Mouse (Mus musculus): ENCODE measurements around the gene Rpl29. TPM values are rescaled to one million over a fixed set of nuclear protein-coding genes. Genes with fewer than 3 reads are reported as not detected.
A peak's percentile ranks its signal among the peaks of the same experiment; 100 is the strongest.

The Rpl29 gene
- polyA plus RNA-seq, 1 experiment from 2014 or later, result 648 TPM

DNA sequence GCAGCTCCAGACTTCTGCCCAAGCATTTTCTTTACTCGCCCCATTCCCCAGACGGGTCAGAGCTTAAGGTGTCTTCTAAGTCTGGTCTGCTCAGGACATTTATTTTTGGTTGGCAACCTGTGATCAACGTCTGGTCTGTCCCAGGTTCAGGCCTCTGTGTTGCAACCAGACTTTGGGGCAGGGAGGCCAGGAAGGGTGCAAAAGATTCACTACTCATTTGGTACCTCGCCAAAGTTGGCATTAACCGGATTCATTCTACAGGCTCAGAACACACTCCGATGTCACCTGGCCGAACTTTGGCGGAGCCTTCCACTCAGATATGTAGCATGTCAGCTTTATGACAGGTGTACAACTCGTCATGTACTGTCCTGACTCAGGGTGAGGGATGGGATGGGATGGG is 18.7 kb downstream of the Rpl29 start:
- ATAC-seq (ENCODE audit: insufficient number of reproducible peaks, low FRiP score), result no peak
- 35% methylated on average over 9 of the region's 9 CpGs for WGBS

DNA sequence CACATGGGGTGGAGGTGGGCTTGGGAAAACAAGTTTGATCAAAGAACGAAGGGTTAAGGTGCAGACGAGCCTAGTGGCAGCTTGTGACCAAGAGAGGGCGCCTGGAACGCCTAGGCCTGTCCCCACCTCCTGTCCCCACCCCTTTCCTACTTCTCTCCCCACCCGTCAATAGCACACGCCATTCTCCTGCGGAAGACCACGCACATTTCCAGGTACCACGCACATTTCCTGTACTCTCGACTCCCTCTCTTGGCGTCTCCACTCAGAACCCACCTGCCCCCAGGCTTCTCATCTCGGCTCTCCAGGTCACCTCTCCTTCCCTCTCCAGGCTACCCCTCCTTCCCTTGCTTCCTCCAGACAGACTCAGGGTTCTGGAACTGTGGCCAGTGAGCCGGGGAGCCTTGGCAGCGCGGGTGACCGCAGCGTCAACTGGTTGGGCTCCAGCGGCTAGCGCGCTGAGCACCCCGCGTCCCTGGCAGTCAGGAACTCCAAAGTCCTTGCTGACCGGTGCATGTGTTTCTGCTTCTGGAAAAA is 19.3 kb downstream of the Rpl29 start:
- H3K4me1 ChIP-seq (replicated peaks), result peaks cover 50% of the 10 kb centered on the region
- no peaks in the 10 kb centered on the region for H3K9me3 ChIP-seq (replicated peaks)
- peak; percentile 58 for ATAC-seq (ENCODE audit: insufficient number of reproducible peaks, low FRiP score)
- H3K27me3 ChIP-seq (replicated peaks), result no peaks in the 10 kb centered on the region
- H3K36me3 ChIP-seq, result no peaks in the 10 kb centered on the region
- WGBS, result under 1% methylated on average over 23 of the region's 23 CpGs
- peak overlapping the region; percentile 54 for H3K4me3 ChIP-seq
- peak overlapping the region; percentile 63 for H3K9ac ChIP-seq
- peak overlapping the region; percentile 79 for H3K4me2 ChIP-seq
- 0 out of 2 replicates have a peak overlapping the region, but pooled peaks have one; percentile 40 for H3K27ac ChIP-seq (ENCODE audit: poor library complexity, severe bottlenecking)

More for the DNA sequence above, 18.7 kb downstream of the Rpl29 start:
- Histone ChIP-seq H3K9ac (peak overlapping the region; percentile 63), H3K4me2 (peak overlapping the region; percentile 79), H3K4me1 (replicated peaks) (peaks cover 46% of the 10 kb centered on the region), H3K36me3 (no peaks in the 10 kb centered on the region), H3K27me3 (replicated peaks) (no peaks in the 10 kb centered on the region), H3K4me3 (peak overlapping the region; percentile 54), H3K9me3 (replicated peaks) (no peaks in the 10 kb centered on the region), H3K27ac (ENCODE audit: poor library complexity, severe bottlenecking) (peak overlapping the region; percentile 38; the same call in 1 of the 2 replicates)

DNA sequence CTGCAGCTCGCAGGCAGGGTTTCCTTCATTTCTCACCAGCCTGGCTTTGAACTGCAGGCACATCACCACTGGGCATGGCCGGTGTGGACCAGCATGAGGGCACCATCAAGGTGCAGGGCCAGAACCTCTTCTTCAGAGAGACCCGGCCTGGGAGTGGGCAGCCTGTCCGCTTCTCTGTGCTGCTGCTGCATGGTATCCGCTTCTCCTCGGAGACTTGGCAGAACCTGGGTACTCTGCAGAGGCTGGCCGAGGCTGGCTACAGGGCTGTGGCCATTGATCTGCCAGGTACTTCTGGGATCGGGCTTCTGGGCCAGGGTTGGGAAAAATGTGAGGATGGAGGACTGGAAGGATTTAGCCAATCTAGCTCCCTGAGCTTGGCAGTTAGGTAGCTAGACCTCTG is 20.7 kb downstream of the Rpl29 start:
- H3K36me3 ChIP-seq, result no peaks in the 10 kb centered on the region
- H3K4me1 ChIP-seq (replicated peaks), result peaks cover 58% of the 10 kb centered on the region
- H3K27me3 ChIP-seq (replicated peaks), result no peaks in the 10 kb centered on the region
- 84% methylated on average over 8 of the region's 8 CpGs for WGBS
- H3K9me3 ChIP-seq (replicated peaks), result no peaks in the 10 kb centered on the region
- H3K4me3 ChIP-seq, result no peak overlapping the region
- 0 out of 2 replicates have a peak overlapping the region, but pooled peaks have one; percentile 15 for H3K27ac ChIP-seq (ENCODE audit: poor library complexity, severe bottlenecking)
- no peak overlapping the region for H3K9ac ChIP-seq
- no peak for ATAC-seq (ENCODE audit: insufficient number of reproducible peaks, low FRiP score)
- no peak overlapping the region for H3K4me2 ChIP-seq

DNA sequence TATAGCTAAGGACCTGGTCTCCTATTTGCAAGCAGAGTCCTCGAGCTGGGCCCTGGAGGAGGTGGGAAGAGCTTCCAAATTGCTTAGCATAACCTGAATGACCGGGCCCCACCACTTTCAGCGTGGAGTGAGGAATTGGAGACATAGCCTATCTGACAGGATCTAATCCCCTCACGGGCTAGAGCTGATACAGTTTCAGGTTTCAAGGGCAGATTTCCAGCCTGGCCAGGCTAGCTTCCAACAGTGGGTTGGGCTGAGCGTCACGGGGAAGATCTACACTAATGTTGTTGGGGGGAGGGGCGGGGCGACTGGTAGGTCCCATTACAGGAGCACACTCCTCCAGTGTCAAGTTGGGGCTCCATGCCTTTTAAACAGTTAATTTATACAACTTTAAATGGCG is 21.4 kb downstream of the Rpl29 start:
- Histone ChIP-seq H3K4me1 (replicated peaks) (peaks cover 65% of the 10 kb centered on the region), H3K36me3 (no peaks in the 10 kb centered on the region), H3K9ac (no peak overlapping the region), H3K27me3 (replicated peaks) (no peaks in the 10 kb centered on the region), H3K27ac (ENCODE audit: poor library complexity, severe bottlenecking) (0 out of 2 replicates have a peak overlapping the region, but pooled peaks have one; percentile 15), H3K9me3 (replicated peaks) (no peaks in the 10 kb centered on the region), H3K4me3 (no peak overlapping the region), H3K4me2 (peak overlapping the region; percentile 30; the same call in 1 of the 2 replicates)
- no peak for ATAC-seq (ENCODE audit: insufficient number of reproducible peaks, low FRiP score)
- 16% methylated on average over 9 of the region's 9 CpGs for WGBS

DNA sequence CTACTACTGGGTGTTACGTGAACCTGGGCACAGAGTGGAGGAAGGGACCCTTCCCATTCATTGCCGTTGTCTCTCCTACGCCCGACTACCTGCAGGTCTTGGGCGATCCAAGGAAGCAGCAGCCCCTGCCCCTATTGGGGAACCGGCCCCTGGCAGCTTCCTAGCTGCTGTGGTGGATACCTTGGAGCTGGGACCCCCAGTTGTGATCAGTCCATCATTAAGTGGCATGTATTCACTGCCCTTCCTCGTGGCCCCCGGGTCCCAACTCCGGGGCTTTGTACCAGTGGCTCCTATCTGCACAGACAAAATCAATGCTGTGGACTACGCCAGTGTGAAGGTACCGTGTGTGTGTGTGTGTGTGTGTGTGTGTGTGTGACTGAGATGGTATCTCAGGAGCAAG is 22.0 kb downstream of the Rpl29 start:
- 71% methylated on average over 11 of the region's 11 CpGs for WGBS
- no peak overlapping the region for H3K4me2 ChIP-seq
- H3K4me3 ChIP-seq, result no peak overlapping the region
- ATAC-seq (ENCODE audit: insufficient number of reproducible peaks, low FRiP score), result no peak
- peaks cover 72% of the 10 kb centered on the region for H3K4me1 ChIP-seq (replicated peaks)
- H3K36me3 ChIP-seq, result no peaks in the 10 kb centered on the region
- no peak overlapping the region for H3K9ac ChIP-seq
- no peak overlapping the region for H3K27ac ChIP-seq (ENCODE audit: poor library complexity, severe bottlenecking)
- no peaks in the 10 kb centered on the region for H3K27me3 ChIP-seq (replicated peaks)
- no peaks in the 10 kb centered on the region for H3K9me3 ChIP-seq (replicated peaks)

DNA sequence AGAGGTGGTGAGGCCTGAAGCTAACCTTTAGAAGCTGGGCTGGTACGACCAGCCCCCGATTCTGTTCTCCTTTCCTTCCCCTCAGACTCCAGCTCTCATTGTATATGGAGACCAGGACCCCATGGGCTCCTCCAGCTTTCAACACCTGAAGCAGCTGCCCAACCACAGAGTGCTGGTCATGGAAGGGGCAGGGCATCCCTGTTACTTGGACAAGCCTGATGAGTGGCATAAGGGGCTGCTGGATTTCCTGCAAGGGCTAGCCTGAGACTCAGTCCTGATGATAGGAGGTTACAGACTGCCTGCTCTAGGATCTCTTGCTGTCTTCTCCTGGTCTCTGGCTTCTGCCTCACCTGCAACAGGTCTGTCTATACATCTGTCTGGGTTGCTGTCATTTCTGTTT is 22.6 kb downstream of the Rpl29 start:
- no peak overlapping the region for H3K27ac ChIP-seq (ENCODE audit: poor library complexity, severe bottlenecking)
- no peak overlapping the region for H3K9ac ChIP-seq
- H3K27me3 ChIP-seq (replicated peaks), result no peaks in the 10 kb centered on the region
- H3K9me3 ChIP-seq (replicated peaks), result no peaks in the 10 kb centered on the region
- H3K4me2 ChIP-seq, result no peak overlapping the region
- H3K4me1 ChIP-seq (replicated peaks), result peaks cover 76% of the 10 kb centered on the region
- 52% methylated on average over 2 of the region's 2 CpGs for WGBS
- H3K36me3 ChIP-seq, result 0 out of 2 replicates have a peak, but pooled peaks cover 2% of the 10 kb centered on the region
- no peak for ATAC-seq (ENCODE audit: insufficient number of reproducible peaks, low FRiP score)
- H3K4me3 ChIP-seq, result no peak overlapping the region

DNA sequence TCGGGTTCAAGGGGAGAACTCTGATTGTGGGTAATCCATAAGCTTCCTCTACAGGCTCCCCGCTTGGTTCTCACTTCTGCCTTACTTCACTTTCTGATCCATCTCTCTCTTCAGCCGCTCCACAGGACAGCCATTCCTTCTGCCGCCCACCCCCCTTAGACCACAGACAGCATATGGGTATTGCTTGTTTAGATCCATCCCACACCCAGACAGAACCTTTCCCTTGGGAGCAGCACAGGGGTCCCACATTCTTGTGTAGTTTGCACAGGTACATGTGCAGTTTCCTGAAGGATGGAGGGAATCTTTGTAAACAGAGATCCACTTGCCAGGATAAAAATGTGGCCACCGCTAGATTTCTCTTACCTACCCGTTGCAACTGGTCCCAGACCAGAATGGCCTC is 23.1 kb downstream of the Rpl29 start:
- Histone ChIP-seq H3K27me3 (replicated peaks) (no peaks in the 10 kb centered on the region), H3K36me3 (0 out of 2 replicates have a peak, but pooled peaks cover 2% of the 10 kb centered on the region), H3K9ac (no peak overlapping the region), H3K9me3 (replicated peaks) (no peaks in the 10 kb centered on the region), H3K27ac (ENCODE audit: poor library complexity, severe bottlenecking) (no peak overlapping the region), H3K4me2 (peak overlapping the region; percentile 94; the same call in 1 of the 2 replicates), H3K4me3 (no peak overlapping the region), H3K4me1 (replicated peaks) (peaks cover 80% of the 10 kb centered on the region)
- no peak for ATAC-seq (ENCODE audit: insufficient number of reproducible peaks, low FRiP score)
- WGBS, result 37% methylated on average over 6 of the region's 6 CpGs

DNA sequence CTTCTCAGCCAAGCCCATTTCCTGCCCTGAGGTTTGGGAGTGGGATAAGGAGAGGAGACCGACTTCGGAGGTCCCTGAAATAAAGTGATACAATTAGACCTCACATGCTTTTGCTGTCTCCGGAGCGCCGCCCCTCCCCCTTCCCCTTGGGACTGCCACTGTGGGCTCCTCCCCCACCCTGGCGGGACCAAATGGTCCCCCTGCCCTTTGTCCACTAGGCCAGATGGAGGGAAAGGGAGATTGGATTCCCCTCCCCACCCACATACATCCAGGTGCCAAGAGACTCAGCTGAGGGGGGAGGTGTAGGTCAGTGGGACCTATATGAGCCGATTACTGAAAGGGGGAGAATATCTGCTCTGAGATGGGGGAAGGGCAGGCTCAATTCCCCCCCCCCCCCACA is 23.6 kb downstream of the Rpl29 start:
- Histone ChIP-seq H3K4me3 (peak overlapping the region; percentile 80), H3K9ac (peak overlapping the region; percentile 88), H3K36me3 (0 out of 2 replicates have a peak, but pooled peaks cover 2% of the 10 kb centered on the region), H3K27me3 (replicated peaks) (no peaks in the 10 kb centered on the region), H3K4me1 (replicated peaks) (peaks cover 82% of the 10 kb centered on the region), H3K27ac (ENCODE audit: poor library complexity, severe bottlenecking) (no peak overlapping the region), H3K9me3 (replicated peaks) (no peaks in the 10 kb centered on the region), H3K4me2 (peak overlapping the region; percentile 94)
- ATAC-seq (ENCODE audit: insufficient number of reproducible peaks, low FRiP score), result no peak
- WGBS, result 5% methylated on average over 7 of the region's 7 CpGs

DNA sequence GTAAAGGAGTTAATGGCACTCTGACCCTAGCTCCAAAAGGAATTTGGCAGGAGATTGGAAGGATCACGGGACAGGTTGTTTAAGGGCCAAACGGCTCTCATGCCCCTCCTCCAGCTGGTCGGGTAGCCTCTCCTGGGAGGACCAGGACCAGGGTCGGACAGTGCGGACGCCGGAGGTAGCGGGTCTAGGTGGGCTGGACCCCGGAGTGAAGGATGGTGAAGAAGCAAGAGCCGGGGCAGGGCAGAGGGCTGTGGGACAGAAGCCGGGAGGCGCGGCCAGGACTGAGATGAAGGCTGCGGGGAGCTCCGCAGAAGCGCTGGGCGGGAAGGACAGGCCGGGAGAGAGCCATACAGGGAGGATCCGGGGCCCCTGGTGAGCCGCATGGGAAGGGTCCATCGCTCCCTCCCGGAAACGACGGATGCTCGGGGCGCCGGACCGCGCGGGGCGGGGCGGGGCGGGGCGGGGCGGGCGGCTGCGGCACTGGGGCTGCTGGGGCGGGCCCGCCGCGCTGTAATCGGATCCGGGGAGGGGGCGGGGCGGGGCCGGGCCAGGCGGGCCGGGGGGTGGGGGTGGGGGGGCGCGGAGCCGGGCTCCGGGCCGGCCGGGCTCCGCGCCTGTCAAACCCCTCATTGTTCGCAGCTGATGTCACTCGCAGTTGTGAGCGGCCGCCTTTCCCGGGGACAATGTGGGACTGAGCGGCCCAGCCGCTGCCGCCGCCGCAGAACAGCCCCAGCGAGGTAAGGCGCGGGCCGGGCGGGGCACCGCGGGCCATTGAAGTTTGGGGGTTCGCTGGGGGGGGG is 24.2 kb downstream of the Rpl29 start, which contains the start of gene Pcbp4:
Gene Pcbp4, plus strand, starts transcription at position 21 of the 800 bp plus-strand sequence.
- WGBS, result under 1% methylated on average over 44 of the region's 74 CpGs
- peak within 1 kb of the TSS; percentile 88 for H3K9ac ChIP-seq
- peak within 1 kb of the TSS; percentile 88 for H3K27ac ChIP-seq (ENCODE audit: poor library complexity, severe bottlenecking)
- H3K4me1 ChIP-seq (replicated peaks), result peaks cover 83% of the 10 kb centered on the region
- no peaks in the 10 kb centered on the region for H3K27me3 ChIP-seq (replicated peaks)
- no peaks in the 10 kb centered on the region for H3K9me3 ChIP-seq (replicated peaks)
- ATAC-seq (ENCODE audit: insufficient number of reproducible peaks, low FRiP score), result peak; percentile 80
- peak within 1 kb of the TSS; percentile 94 for H3K4me2 ChIP-seq
- H3K36me3 ChIP-seq, result peaks cover 2% of the 10 kb centered on the region; the same call in 1 of the 2 replicates
- peak within 1 kb of the TSS; percentile 80 for H3K4me3 ChIP-seq

DNA sequence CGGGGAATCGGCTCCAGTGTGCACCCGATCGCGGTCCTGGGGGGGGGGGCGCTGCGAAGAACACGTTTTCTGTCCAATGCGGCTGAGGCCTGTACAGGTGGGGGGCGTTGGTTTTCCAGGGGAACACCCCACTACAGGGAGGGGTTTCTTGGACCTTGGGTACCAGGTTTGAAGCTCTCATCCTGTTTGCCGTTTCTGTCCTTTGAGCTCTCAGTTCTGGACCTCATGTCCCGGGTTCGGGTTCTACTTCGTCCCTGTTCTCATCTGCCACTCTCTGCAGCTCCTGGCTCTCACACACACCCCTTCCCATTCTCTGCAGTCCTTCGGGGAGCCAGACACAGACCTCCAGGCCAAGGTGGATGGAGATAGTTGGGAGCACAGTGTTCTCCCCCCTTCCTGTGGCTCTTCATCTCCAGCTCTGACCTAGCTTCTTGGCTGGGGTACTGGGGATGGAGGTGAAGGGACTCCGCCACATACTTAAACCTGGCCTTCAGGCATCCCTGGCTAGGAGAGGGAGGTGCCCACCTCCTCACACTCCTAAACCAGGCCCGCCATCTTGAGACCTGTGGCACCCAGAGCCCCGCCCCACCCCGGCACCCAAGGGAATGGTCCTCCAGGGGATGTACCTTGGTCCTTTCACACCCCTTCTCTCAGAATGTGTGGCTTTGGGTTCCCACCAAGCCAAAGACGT is 25.0 kb downstream of the Rpl29 start:
- WGBS, result 2% methylated on average over 18 of the region's 20 CpGs

More for the DNA sequence above, 25.0 kb downstream of the Rpl29 start:
- peaks cover 82% of the 10 kb centered on the region for H3K4me1 ChIP-seq (replicated peaks)
- no peaks in the 10 kb centered on the region for H3K27me3 ChIP-seq (replicated peaks)
- no peak for ATAC-seq (ENCODE audit: insufficient number of reproducible peaks, low FRiP score)
- peak overlapping the region; percentile 88 for H3K9ac ChIP-seq
- H3K4me3 ChIP-seq, result peak overlapping the region; percentile 80
- H3K27ac ChIP-seq (ENCODE audit: poor library complexity, severe bottlenecking), result peak overlapping the region; percentile 88
- H3K9me3 ChIP-seq (replicated peaks), result no peaks in the 10 kb centered on the region
- peak overlapping the region; percentile 94 for H3K4me2 ChIP-seq
- peaks cover 2% of the 10 kb centered on the region; the same call in 1 of the 2 replicates for H3K36me3 ChIP-seq
